Mouse (Mus musculus) effector memory CD4-positive, alpha-beta T cell, adult 5 months (primary cell): ENCODE data around the gene 1110002E22Rik. TPM values are rescaled to one million over a fixed set of nuclear protein-coding genes. Genes with fewer than 3 reads are reported as not detected.

ENCODE experiments used
- polyA plus RNA-seq: library from polyadenylated mRNA; unstranded; fragments of 100-300 nt; shearing (Covaris generic); gene quantifications from one replicate; pipeline ENCODE4 v1.2.1, GENCODE M21; 2017

Gene 1110002E22Rik
- not detected for polyA plus RNA-seq

GRCm38 (mm10) chr3:138064732-138065645 lies at the start of gene 1110002E22Rik:
Gene 1110002E22Rik, plus strand, starts transcription at chr3:138065052.

GRCm38 (mm10) chr3:138067288-138067687 lies 2.4 kb downstream of the 1110002E22Rik start, which contains the start of gene Gm5105:
Gene Gm5105, minus strand, starts transcription at chr3:138067388.

Other genes starting within 250 kb of the 1110002E22Rik start
- gene H2afz, start 200.6 kb upstream of the 1110002E22Rik start, polyA plus RNA-seq: 1,347 TPM
- 9.4 TPM for gene Dnajb14, start 197.4 kb upstream of the 1110002E22Rik start, polyA plus RNA-seq
- gene Lamtor3, start 146.5 kb upstream of the 1110002E22Rik start, polyA plus RNA-seq: 74.6 TPM
- 91.9 TPM for gene Dapp1, start 83.5 kb upstream of the 1110002E22Rik start, polyA plus RNA-seq
- gene Gm5105, start 2.3 kb downstream of the 1110002E22Rik start, polyA plus RNA-seq: not detected
- gene Trmt10a, start 78.4 kb downstream of the 1110002E22Rik start, polyA plus RNA-seq: 8.6 TPM
- 3.1 TPM for gene Mttp, start 79.9 kb downstream of the 1110002E22Rik start, polyA plus RNA-seq
- not detected for gene 4930579F01Rik, start 128.8 kb downstream of the 1110002E22Rik start, polyA plus RNA-seq
- gene Adh7, start 152.7 kb downstream of the 1110002E22Rik start, polyA plus RNA-seq: not detected
- 2.4 TPM for gene Adh1, start 195.9 kb downstream of the 1110002E22Rik start, polyA plus RNA-seq
- not detected for gene Adh6a, start 248.2 kb downstream of the 1110002E22Rik start, polyA plus RNA-seq